Mouse (Mus musculus) natural killer cell, adult 2 months (primary cell): ENCODE measurements at regions not wholly inside any gene's neighbourhood (a gene's known extent, or its start where the extent isn't known, plus 50 kb on each side); places are given as distances from the start of the nearest gene placed in this dataset.

Experiments
- DNase-seq, 2 experiments: peaks; one replicate each; pipeline ENCODE4 v3.0.0; 2022; ENCODE audit warnings: low spot score in 2 of 2

DNA sequence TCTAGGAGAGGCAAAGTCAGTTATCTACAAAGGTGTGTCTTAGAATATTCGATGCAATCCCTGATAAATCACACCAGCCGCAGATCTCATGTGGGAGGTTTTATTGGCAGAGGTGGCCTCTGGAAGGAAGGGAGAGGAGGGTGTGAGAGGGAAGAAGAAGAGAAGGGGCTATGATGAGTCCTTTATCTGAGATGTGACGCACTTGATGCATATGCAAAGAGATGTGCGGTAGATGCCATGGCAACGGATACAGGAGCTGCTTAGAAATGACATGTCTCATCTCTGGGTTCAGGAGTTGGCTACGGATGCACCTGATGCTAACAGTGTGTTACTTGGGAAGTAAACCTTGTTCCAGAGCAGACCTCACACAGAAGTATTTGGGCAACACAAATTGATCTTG, 718.6 kb upstream of the Gm21961 start:
- no peak for DNase-seq

DNA sequence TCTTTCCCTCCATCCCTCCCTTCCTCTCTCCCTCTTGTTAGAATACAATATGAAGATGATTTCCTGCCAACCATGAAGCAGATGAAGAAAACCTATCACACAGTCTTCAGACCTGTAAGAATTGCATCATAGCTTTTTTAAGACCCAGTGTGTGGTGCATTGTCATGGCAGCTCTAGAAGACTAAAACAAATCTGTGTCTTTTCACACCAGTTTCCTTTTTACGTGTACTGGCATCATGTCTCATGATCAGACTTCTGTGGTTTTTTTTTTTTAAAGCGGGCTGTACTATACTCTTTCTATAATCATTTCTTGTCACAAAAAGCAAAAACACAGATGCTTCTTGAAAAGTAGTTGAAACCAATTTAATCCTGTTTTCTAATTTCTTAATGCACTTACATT, 716.6 kb upstream of the Gm21961 start:
- DNase-seq = peak; percentile 4 to 27

DNA sequence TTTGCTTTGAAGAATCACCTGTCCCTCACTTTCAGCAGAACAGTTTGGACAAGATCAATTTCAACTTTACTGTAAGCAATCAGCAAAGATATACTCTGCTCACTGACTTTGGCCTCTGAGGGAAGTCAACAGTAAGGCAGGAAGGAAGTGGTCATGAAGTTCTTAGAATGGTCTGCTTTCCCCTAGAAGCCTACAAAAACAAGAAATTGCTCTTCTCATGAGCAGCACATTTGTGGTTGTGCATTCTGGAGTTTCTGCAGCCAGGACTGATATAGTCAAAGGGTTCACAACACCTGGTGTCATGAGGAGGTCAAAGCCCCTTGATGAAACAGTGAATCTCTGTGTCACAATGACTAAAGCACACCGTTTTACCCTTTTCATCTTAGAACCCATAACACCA, 712.4 kb upstream of the Gm21961 start:
- DNase-seq = peak; percentile 35 to 53

DNA sequence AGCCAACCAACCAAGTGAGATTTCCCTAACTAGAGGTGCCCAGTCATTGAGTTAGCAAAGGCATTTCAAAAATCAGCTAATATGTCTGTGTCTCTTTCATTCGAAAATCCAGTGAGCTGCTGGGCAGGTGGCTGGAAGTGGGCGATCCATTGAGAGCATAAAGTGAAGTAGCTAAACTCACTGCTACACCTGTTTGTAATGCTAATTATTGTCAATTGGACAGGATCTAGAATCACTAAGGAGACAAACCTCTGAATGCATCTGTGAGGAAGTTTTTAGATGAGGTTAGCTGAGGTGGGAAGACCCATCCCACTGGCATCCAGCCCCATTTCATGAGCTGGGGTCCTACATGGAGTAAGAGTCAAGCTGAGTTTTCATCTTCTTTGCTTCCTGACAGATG, 711.6 kb upstream of the Gm21961 start:
- DNase-seq = no peak

DNA sequence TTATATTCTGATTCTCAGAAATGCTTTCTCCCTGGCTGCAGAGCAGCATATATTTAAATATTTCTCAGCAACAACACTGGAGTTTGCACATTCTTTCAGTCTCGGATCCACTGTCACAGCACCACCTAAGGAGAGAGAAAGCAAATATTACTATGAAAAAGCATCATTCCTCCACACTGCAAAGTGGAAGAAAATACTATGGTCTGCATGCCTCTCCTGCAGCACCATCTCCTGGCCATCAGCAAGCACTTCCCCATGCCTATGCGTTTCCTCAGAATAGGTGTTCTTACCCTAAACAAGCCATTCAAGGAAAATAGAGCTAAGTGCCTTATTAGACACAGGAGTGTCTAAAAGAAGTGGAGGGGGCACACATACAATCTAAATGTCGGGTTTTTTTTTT, 688.9 kb upstream of the Gm21961 start:
- DNase-seq = no peak

DNA sequence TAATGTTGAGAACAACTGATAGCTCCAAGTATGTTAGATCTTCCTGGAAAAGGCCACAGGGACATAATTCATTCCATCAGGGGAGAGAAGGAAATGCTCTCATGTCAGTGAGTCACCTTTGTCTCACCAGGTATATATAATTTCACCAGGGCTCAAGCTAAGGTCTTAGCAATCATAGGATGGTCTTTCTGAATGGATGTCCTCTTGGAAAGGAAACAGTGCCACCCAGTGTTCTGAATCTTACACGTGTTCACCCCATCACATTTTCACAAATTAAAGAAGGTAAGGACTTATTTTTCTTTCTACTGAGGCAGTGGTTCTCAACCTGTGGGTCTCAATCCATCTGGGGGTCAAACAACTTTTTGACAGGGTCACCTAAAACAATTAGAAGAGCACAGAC, 686.8 kb upstream of the Gm21961 start:
- no peak for DNase-seq

DNA sequence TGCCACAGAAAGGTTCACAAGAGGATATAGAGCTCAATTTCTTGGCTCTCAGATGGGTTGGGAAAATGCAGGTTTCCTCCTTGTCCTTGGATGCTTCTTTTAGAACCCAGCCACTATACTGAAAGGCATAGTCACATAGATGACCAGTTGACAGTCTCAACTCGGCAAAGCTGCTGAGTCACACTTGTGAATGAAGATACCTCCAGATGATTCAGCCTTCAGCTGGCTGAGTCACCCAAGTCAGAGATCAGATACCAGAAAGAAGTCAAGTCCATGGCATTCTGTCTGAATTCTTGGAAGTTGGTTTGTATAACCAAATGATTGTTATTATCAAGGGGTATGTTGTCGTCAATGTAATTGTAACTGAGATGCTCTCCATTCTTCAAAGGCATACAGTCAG, 683.9 kb upstream of the Gm21961 start:
- DNase-seq = no peak
